Mouse (Mus musculus) cortical plate, adult 2 months (tissue): ENCODE data around the gene Slc16a11. TPM values are rescaled to one million over a fixed set of nuclear protein-coding genes. Genes with fewer than 3 reads are reported as not detected.
"Not testable (repeated sequence)": the region's sequence is repeated elsewhere in the genome, so short reads cannot be mapped to it uniquely, and the experiment has no call there.

Experiments used
- H3K27ac ChIP-seq: fragments of 200-500 bp; 2 replicates; pipeline ENCODE4 v1.5.1; 2012; ENCODE audit warnings: low read length, control low read depth, inconsistent platforms; ENCODE audit not compliant: insufficient read depth
- H3K4me1 ChIP-seq: fragments of 200-500 bp; 2 replicates; pipeline ENCODE4 v1.6.1; 2011; ENCODE audit warnings: low read length; ENCODE audit not compliant: control insufficient read depth, insufficient read depth
- H3K4me3 ChIP-seq: fragments of 200-500 bp; 2 replicates; pipeline ENCODE4 v1.5.1; 2011; ENCODE audit warnings: mild to moderate bottlenecking, low read length, control low read depth; ENCODE audit not compliant: insufficient read depth
- CTCF ChIP-seq: fragments of 200-500 bp; IDR thresholded peaks from 2 replicates; pipeline ENCODE4 v1.5.1; 2011; ENCODE audit warnings: mild to moderate bottlenecking, control low read depth, low read length; ENCODE audit not compliant: insufficient read depth; ENCODE audit errors: extremely low read depth
- POLR2A ChIP-seq: fragments of 200-500 bp; IDR thresholded peaks from 2 replicates; pipeline ENCODE4 v1.6.1; 2011; ENCODE audit warnings: mild to moderate bottlenecking, low read length, control low read depth; ENCODE audit not compliant: insufficient read depth; ENCODE audit errors: extremely low read depth
- polyA plus RNA-seq: library from polyadenylated mRNA; depleted of rRNA; stranded (reverse); fragments of >200 nt; gene quantifications from 2 replicates; pipeline ENCODE4 v1.2.3, GENCODE M21; 2012; rRNA removed

The Slc16a11 gene
- polyA plus RNA-seq, result 57.4 and 62.1 TPM in 2 replicates

DNA sequence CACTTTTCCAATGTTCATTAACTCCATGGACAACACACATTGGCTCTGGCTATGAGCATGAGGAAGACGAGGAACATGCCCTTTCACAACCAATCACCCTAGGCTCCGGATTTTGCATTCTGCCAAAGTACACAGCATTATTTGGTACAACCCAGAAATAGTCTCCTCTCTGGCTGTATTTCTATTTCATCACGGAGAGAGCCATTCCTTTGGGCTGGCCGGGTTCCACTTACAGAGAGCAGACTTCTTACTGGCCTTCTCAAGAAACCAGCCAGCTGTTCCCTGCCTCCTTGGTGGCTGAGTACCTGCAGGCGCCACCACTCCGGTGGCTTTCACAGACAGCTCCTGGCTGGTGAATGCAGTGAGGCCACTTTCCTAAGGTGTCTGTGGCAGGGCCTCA, at the start of gene Slc16a11:
Gene Slc16a11, plus strand, starts transcription at position 330 of the 400 bp plus-strand sequence.
- no peak within 1 kb of the TSS for H3K27ac ChIP-seq
- TF ChIP-seq CTCF (no peak), POLR2A (no peak)
- peak within 1 kb of the TSS; percentile 47; the same call in 1 of the 2 replicates for H3K4me3 ChIP-seq

GRCm38 (mm10) chr11:70165972-70166921, 46.3 kb upstream of the Slc16a11 start:
- Histone ChIP-seq H3K4me3 (no peak overlapping the region), H3K4me1 (no peaks in the 10 kb centered on the region), H3K27ac (no peak overlapping the region)
- TF ChIP-seq POLR2A, result no peak

More for the DNA sequence above, at the start of gene Slc16a11:
- H3K4me1 ChIP-seq, result no peaks in the 10 kb centered on the region; the same call in 1 of the 2 replicates

GRCm38 (mm10) chr11:70168136-70168535, 44.4 kb upstream of the Slc16a11 start:
- TF ChIP-seq POLR2A, result no peak
- no peak for TF ChIP-seq CTCF
- no peak overlapping the region for H3K27ac ChIP-seq
- H3K4me3 ChIP-seq, result no peak overlapping the region
- H3K4me1 ChIP-seq, result no peaks in the 10 kb centered on the region

DNA sequence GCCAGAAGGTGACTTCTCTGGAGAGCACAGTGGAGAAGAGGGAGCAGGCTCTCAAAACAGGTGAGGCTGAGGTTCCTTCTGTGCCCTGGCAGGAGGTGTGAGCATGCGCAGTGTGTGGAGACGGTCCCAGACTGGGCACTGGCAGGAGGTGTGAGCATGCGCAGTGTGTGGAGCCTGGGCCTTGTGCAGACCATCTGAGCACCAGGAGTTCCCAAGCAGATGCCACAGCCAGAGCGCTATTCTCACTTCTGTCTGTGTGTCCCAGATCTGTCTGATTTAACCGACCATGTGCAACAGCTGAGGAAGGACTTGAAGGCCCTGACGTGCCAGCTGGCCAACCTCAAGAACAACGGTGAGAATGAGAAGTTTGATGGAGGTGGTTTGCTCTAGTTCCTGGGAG, 43.1 kb upstream of the Slc16a11 start:
- H3K4me1 ChIP-seq, H3K4me3 ChIP-seq, H3K27ac ChIP-seq: not testable (repeated sequence)

DNA sequence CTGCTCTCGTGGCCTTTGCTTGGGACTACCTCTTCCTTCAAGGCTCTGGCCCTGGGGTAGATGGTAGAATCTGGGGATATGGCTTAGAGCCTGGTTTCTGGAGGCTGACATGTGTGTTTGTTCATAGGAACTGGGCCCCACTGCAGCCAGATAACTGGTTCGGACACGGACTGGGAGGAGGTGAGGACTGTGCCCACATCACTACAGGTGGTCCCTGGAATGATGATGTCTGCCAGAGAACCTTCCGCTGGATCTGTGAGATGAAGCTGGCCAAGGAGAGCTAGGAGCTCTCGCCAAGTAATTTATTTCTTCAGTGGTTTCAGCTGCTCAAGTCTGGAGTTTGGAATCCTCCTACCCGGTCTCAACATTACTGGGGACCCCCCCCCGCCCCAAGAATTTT, 42.3 kb upstream of the Slc16a11 start:
- Histone ChIP-seq H3K4me3 (no peak overlapping the region), H3K4me1 (no peaks in the 10 kb centered on the region), H3K27ac (no peak overlapping the region)
- TF ChIP-seq POLR2A (no peak), CTCF (no peak)

GRCm38 (mm10) chr11:70171181-70171580, 41.4 kb upstream of the Slc16a11 start:
- TF ChIP-seq POLR2A (no peak), CTCF (no peak)
- Histone ChIP-seq H3K4me1 (no peaks in the 10 kb centered on the region), H3K4me3 (no peak overlapping the region), H3K27ac (no peak overlapping the region)

DNA sequence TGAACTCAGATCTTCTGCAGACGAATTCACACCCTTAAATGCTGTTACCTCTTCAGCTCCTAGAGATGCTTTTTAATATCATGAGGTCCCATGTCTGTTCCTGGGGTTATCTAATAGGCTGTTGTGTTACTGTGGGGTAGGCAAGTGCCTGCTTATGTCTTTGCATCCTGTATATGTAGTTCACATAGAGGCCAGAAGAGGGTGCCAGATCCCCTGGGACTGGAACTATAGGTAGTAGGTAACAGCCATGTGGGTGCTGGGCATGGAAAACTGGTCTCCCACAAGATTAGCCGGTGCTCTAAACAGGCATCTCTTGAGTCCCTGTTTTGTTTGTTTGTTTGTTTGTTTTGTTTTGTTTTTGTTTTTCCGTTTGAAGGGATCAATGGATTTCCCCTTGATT, 40.7 kb upstream of the Slc16a11 start:
- Histone ChIP-seq H3K4me3 (no peak overlapping the region), H3K4me1 (no peaks in the 10 kb centered on the region), H3K27ac (no peak overlapping the region)
- TF ChIP-seq CTCF, result peak; percentile 24; the same call in 1 of the 2 replicates
- TF ChIP-seq POLR2A, result no peak

DNA sequence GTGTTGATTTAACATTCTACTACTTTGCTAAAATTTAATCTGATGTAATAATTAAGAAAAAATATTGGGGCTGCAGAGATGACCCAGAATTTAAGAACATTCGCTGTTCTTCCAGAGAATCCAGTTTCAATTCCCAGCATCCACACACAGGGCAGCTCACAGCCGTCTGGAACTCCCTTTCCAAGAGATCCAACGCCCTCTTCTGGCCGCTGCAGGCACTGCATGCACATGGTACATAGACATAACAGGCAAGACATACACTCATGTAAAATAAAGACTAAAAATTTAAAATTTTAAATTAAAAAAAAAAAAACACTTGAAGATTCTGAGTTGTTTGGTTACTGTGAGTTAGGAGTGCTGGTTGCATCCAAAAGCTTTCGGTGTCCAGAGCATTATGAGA, 40.3 kb upstream of the Slc16a11 start:
- H3K4me3 ChIP-seq, result no peak overlapping the region
- H3K4me1 ChIP-seq, result no peaks in the 10 kb centered on the region
- H3K27ac ChIP-seq, result no peak overlapping the region
- 0 out of 2 replicates have a peak, but pooled peaks have one; percentile 13 for TF ChIP-seq CTCF
- no peak for TF ChIP-seq POLR2A

DNA sequence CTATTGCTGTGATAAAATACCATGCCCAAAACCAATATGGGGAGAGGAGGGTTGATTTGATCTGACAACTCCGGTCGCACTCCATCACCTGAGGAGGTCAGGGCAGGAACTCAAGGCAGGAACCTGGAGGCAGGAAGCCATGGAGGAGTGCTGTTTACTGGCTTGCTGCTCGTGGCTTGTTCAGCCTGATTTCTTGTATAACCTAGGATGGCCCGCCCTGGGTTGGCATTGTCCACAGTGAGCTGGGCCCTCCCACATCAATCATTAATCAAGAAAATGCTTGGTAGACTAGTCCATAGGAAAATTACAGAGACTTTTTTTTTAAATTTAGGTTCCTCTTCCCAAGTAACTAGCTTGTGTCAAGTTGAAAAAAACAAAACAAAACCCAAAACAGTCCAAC, 38.1 kb upstream of the Slc16a11 start:
- Histone ChIP-seq H3K4me1 (no peaks in the 10 kb centered on the region), H3K27ac (no peak overlapping the region), H3K4me3 (no peak overlapping the region)
- no peak for TF ChIP-seq CTCF
- TF ChIP-seq POLR2A, result no peak

DNA sequence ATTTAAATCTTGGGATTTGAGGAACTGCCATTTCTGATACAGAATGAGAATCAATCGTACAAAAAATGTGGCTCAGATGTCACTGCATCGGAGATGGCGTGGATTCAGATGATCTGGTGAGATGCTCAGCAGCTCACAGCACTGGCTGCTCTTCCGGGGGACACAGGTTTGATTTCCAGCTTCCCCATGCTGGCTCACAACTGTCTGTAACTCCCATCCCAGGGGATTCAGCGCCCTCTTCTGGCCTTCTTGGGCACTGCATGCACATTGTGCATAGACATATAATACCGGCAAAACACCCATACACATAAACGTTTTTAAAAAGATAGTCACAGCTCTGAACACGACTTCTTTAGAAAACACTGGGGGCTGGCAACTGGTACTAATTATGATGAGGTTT, 34.9 kb upstream of the Slc16a11 start:
- TF ChIP-seq CTCF (no peak), POLR2A (no peak)

More for the DNA sequence above, 34.9 kb upstream of the Slc16a11 start:
- no peaks in the 10 kb centered on the region for H3K4me1 ChIP-seq
- H3K27ac ChIP-seq, result no peak overlapping the region
- no peak overlapping the region for H3K4me3 ChIP-seq
